Mouse (Mus musculus): ENCODE data around the gene Wtip. TPM values are rescaled to one million over a fixed set of nuclear protein-coding genes. Genes with fewer than 3 reads are reported as not detected.

Gene Wtip
- polyA plus RNA-seq (2012; rRNA removed): 2.2 and 2.7 TPM in 2 replicates

DNA sequence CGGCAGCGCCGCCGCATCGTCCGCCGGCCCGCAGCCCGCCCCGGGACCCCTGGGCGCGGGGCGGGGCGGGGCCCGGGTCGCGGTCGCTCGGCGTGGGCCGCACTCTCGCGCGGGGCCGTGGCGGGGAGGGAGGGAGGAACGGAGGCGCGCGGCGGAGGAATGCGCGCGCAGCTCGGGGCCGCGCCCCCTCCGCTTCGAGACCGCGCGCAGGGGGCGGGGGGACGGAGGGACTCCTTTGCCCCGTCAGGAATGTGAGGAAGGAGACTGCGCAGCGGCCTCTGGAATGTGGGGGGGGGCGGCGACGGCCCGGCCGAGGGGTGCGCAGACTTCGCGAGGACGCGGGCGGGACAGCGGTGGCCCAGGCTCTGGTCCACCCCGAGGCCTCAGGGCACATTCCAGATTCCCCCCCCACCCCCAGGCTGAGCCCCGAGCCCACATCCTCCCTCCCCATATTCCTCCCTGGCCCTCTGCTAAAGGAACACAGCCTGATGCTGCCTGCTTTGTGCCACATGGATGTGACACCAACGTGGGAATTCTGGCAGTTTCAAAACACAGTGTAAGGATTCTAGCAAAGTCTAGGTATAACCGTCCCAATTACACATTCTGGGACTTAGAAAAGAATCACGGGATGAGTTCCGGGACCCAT is at the start of gene Wtip:
TSS of gene Wtip (minus strand) at position 152 of the 646 bp plus-strand sequence.

DNA sequence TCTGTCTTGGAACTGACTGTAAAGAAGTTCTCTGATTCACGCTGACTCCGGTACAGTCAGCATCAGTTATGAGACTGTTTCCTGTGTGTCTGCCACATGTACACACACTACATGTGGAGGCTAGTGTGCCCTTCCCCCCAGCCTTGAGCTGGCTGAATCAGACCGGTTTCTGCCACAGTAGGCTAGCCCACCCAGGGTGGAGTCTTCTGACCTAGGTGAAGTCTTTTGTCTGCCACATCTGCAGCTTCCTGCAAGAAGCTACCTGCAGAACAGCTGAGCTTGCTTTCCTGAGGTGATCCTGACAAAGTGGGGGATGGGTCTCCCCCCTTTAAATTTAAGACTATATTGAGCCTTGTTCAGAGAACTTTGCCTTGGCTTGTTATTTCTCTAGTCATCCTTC is 36.4 kb upstream of the Wtip start, which contains the start of gene Uba2:
TSS of gene Uba2 (minus strand) at position 146 of the 400 bp plus-strand sequence.

GRCm38 (mm10) chr7:34094911-34095481 is 38.1 kb downstream of the Wtip start, which contains the start of gene Scgb1b30:
Scgb1b30 (plus strand) TSS chr7:34095431.

Other genes with a start within 250 kb of the Wtip start
- not detected in 2 replicates for gene Scgb2b26, start 188.2 kb downstream of the Wtip start, polyA plus RNA-seq (2012; rRNA removed)
- not detected in 2 replicates for gene Scgb2b27, start 119.3 kb downstream of the Wtip start, polyA plus RNA-seq (2012; rRNA removed)
- not detected in 2 replicates for gene Scgb1b27, start 111.8 kb downstream of the Wtip start, polyA plus RNA-seq (2012; rRNA removed)
- not detected in 2 replicates for gene Scgb1b30, start 37.8 kb downstream of the Wtip start, polyA plus RNA-seq (2012; rRNA removed)
- 60.6 and 74.1 TPM in 2 replicates for gene Uba2, start 36.3 kb upstream of the Wtip start, polyA plus RNA-seq (2012; rRNA removed)
- gene Pdcd2l, start 63.4 kb upstream of the Wtip start, polyA plus RNA-seq (2012; rRNA removed): 14.3 and 15.8 TPM in 2 replicates
- gene Gpi1, start 97.1 kb upstream of the Wtip start, polyA plus RNA-seq (2012; rRNA removed): 71.5 and 87.5 TPM in 2 replicates
- not detected in 2 replicates for gene Gm6096, start 117.8 kb upstream of the Wtip start, polyA plus RNA-seq (2012; rRNA removed)
- 9.1 and 11.4 TPM in 2 replicates for gene 4931406P16Rik, start 180.3 kb upstream of the Wtip start, polyA plus RNA-seq (2012; rRNA removed)

Measured in liver, embryonic 14 days (tissue).